In the genomic region with DNA sequence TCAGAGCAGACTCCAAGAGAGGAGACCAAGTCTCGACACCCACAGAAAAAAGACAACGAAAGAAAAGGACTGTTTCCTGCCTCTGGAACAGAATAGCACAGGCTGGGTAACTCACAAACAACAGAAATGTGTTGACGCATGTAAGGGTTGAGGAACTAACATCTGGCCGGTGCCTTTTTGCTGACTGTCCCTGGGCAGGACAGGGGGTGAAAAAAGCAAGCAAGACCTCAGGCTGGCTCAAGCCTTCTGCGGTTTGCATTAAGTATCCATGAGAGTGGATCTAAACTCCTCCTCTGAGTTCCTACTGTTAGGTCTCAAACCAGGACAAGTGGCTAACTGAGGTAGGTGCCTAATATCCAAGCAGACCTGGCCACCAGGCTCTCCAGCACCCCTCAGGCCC, we compare ENCODE assay signal across 26 mouse cellular contexts.
"Had no signal": no experiment of that assay in that cellular context is flagged by ENCODE, and none has a peak within 500 bp of the region (broad histone marks: within the 10 kb centered on the region; RNA-seq: fewer than 3 reads in every experiment).

No protein-coding gene starts in this region.

- DNase-seq: gastrocnemius, adult 2 months; gastrocnemius, postnatal 10 days; gastrocnemius, postnatal 25 days; heart, postnatal 4 days; kidney, adult 18-20 months; kidney, adult 8-10 months; kidney, postnatal 10 days; kidney, postnatal 25 days; kidney, postnatal 4 days; left cerebral cortex, postnatal 4 days; liver, embryonic 13.5 days had no signal

- H3K9ac ChIP-seq: heart, embryonic 13.5 days; heart, embryonic 15.5 days; hindbrain, embryonic 12.5 days; hindbrain, embryonic 15.5 days; intestine, embryonic 15.5 days; limb, embryonic 13.5 days; limb, embryonic 15.5 days; liver, embryonic 13.5 days; liver, embryonic 15.5 days had no signal

- ATAC-seq: forebrain, embryonic 16.5 days; inflammation-experienced regulatory T-cells, adult 6 months; intestine, embryonic 15.5 days; intestine, postnatal 0 days had no signal

- H3K4me2 ChIP-seq: heart, embryonic 11.5 days; heart, embryonic 13.5 days; heart, embryonic 15.5 days; hindbrain, embryonic 12.5 days; hindbrain, embryonic 15.5 days; intestine, embryonic 15.5 days; limb, embryonic 13.5 days; limb, embryonic 15.5 days; liver, embryonic 13.5 days; liver, embryonic 15.5 days had no signal

- H3K9me3 ChIP-seq: heart, embryonic 13.5 days; heart, embryonic 15.5 days; hindbrain, embryonic 10.5 days; hindbrain, embryonic 12.5 days; hindbrain, embryonic 15.5 days; intestine, embryonic 15.5 days; limb, embryonic 13.5 days; limb, embryonic 15.5 days; liver, embryonic 13.5 days; liver, embryonic 15.5 days had no signal

- H3K4me1 ChIP-seq: hindbrain, embryonic 10.5 days; hindbrain, embryonic 12.5 days; hindbrain, embryonic 15.5 days; intestine, embryonic 15.5 days; limb, embryonic 13.5 days; liver, embryonic 13.5 days had no signal

- H3K36me3 ChIP-seq: heart, embryonic 15.5 days; hindbrain, embryonic 15.5 days; intestine, embryonic 15.5 days; liver, embryonic 15.5 days had no signal

- H3K4me3 ChIP-seq: gastrocnemius, adult 2 months; heart, adult 2 months; heart, embryonic 13.5 days; heart, embryonic 15.5 days; hindbrain, embryonic 10.5 days; hindbrain, embryonic 12.5 days; hindbrain, embryonic 15.5 days; intestine, embryonic 15.5 days; layer of hippocampus, adult 2 months; limb, embryonic 13.5 days; limb, embryonic 15.5 days; liver, embryonic 13.5 days; liver, embryonic 15.5 days had no signal

- H3K27ac ChIP-seq: gastrocnemius, adult 2 months; heart, adult 2 months; heart, embryonic 13.5 days; heart, embryonic 15.5 days; hindbrain, embryonic 10.5 days; hindbrain, embryonic 12.5 days; hindbrain, embryonic 15.5 days; intestine, embryonic 15.5 days; layer of hippocampus, adult 2 months; limb, embryonic 13.5 days; limb, embryonic 15.5 days; liver, embryonic 13.5 days; liver, embryonic 15.5 days had no signal

- H3K27me3 ChIP-seq: heart, embryonic 13.5 days; heart, embryonic 15.5 days; hindbrain, embryonic 12.5 days; hindbrain, embryonic 15.5 days; intestine, embryonic 15.5 days; limb, embryonic 13.5 days; limb, embryonic 15.5 days; liver, embryonic 13.5 days; liver, embryonic 15.5 days had no signal
